Mouse (Mus musculus) spleen, postnatal 14 days (tissue): ENCODE data around the gene Paox.
"Not testable (repeated sequence)": the region's sequence is repeated elsewhere in the genome, so short reads cannot be mapped to it uniquely, and the experiment has no call there.

Experiments
- DNase-seq, 2 experiments: peaks; one replicate each; pipeline ENCODE4 v3.0.0; 2021 to 2022; ENCODE audit warnings: low spot score in 2 of 2

Gene Paox

GRCm38 (mm10) chr7:140121338-140121910 lies 5.8 kb downstream of the Paox start:
- no peak for DNase-seq

GRCm38 (mm10) chr7:140122765-140123164 lies 7.2 kb downstream of the Paox start:
- DNase-seq, result no peak

- DNase-seq, result no peak
Observed at GRCm38 (mm10) chr7:140124382-140124781, 8.8 kb downstream of the Paox start.

- DNase-seq, result peak; percentile 85
Observed at GRCm38 (mm10) chr7:140125278-140126021, 9.9 kb downstream of the Paox start.

GRCm38 (mm10) chr7:140126022-140126350 lies 10.4 kb downstream of the Paox start:
- no peak for DNase-seq

- no peak for DNase-seq
Observed at GRCm38 (mm10) chr7:140126934-140127333, 11.3 kb downstream of the Paox start.

GRCm38 (mm10) chr7:140127911-140128310 lies 12.3 kb downstream of the Paox start:
- no peak for DNase-seq

GRCm38 (mm10) chr7:140132184-140132583 lies 16.6 kb downstream of the Paox start:
- DNase-seq, result not testable (repeated sequence)

- DNase-seq, result not testable (repeated sequence)
Observed at GRCm38 (mm10) chr7:140134033-140134432, 18.4 kb downstream of the Paox start.

GRCm38 (mm10) chr7:140135106-140135770 lies 19.6 kb downstream of the Paox start:
- DNase-seq, result no peak

GRCm38 (mm10) chr7:140137135-140138020 lies 21.8 kb downstream of the Paox start, which contains the start of gene Mtg1:
Gene Mtg1 (plus strand): TSS chr7:140137564.
- peak; percentile 90 to 92 for DNase-seq

- DNase-seq, result no peak
Observed at GRCm38 (mm10) chr7:140138021-140138310, 22.4 kb downstream of the Paox start.

- peak in 1 of 2 experiments; percentile 61 for DNase-seq
Observed at GRCm38 (mm10) chr7:140141350-140141749, 25.8 kb downstream of the Paox start.

- no peak for DNase-seq
Observed at GRCm38 (mm10) chr7:140144550-140144949, 29.0 kb downstream of the Paox start.

GRCm38 (mm10) chr7:140153383-140153782 lies 37.8 kb downstream of the Paox start:
- no peak for DNase-seq

GRCm38 (mm10) chr7:140153829-140154217 lies 38.2 kb downstream of the Paox start:
- DNase-seq, result no peak

- no peak for DNase-seq
Observed at GRCm38 (mm10) chr7:140154218-140154927, 38.8 kb downstream of the Paox start, which contains the start of gene Sprn. Gene Sprn (minus strand): TSS chr7:140154877.

- DNase-seq, result no peak
Observed at GRCm38 (mm10) chr7:140160363-140160762, 44.8 kb downstream of the Paox start.

GRCm38 (mm10) chr7:140164664-140165063 lies 49.1 kb downstream of the Paox start, which contains the start of gene Olfr522:
Gene Olfr522 (minus strand): TSS chr7:140164764.
- no peak for DNase-seq

GRCm38 (mm10) chr7:140167950-140168349 lies 52.4 kb downstream of the Paox start:
- no peak for DNase-seq

- DNase-seq, result no peak
Observed at GRCm38 (mm10) chr7:140169386-140169785, 53.8 kb downstream of the Paox start.
